Mouse (Mus musculus): ENCODE measurements around the gene 4931422A03Rik.

GRCm38 (mm10) chr2:103919488-103919887, 108.7 kb downstream of the 4931422A03Rik start:
- TF ChIP-seq TCF12 (IDR thresholded peaks at IDR 0.05; ENCODE audit: insufficient read depth, poor library complexity, severe bottlenecking) (no peak), POLR2A (IDR thresholded peaks at IDR 0.05; ENCODE audit: insufficient read length, low read depth) (no peak), MYOG (IDR thresholded peaks at IDR 0.05; ENCODE audit: control insufficient read depth in 1 of 3, insufficient read depth in 1 of 3, insufficient read length in 2 of 3, low read depth in 2 of 3) (no peak), E2F4 (IDR thresholded peaks at IDR 0.05; ENCODE audit: insufficient read depth) (no peak), USF1 (IDR thresholded peaks at IDR 0.05; ENCODE audit: low read depth) (no peak), MYOD1 (IDR thresholded peaks at IDR 0.05; ENCODE audit: control insufficient read depth in 1 of 3, insufficient read length in 2 of 3, low read depth in 2 of 3) (no peak), MAX (IDR thresholded peaks at IDR 0.05; ENCODE audit: low read depth) (no peak), REST (IDR thresholded peaks at IDR 0.05; ENCODE audit: insufficient read depth, insufficient read length) (no peak), CEBPB (IDR thresholded peaks at IDR 0.05; ENCODE audit: insufficient read depth, poor library complexity, severe bottlenecking) (no peak), TCF3 (IDR thresholded peaks at IDR 0.05; ENCODE audit: insufficient read length, low read depth) (no peak)

All from myocyte (in vitro differentiated cells).